Mouse (Mus musculus) urinary bladder, adult 2 months (tissue): ENCODE measurements around the gene Prkab2. TPM values are rescaled to one million over a fixed set of nuclear protein-coding genes. Genes with fewer than 3 reads are reported as not detected.
A peak's percentile ranks its signal among the peaks of the same experiment; 100 is the strongest.

ENCODE experiments used
- DNase-seq: peaks from one replicate; pipeline ENCODE4 v3.0.0; 2022; ENCODE audit warnings: low spot score
- polyA plus RNA-seq: library from polyadenylated mRNA; depleted of rRNA; stranded (reverse); fragments of >200 nt; gene quantifications from 2 replicates; pipeline ENCODE4 v1.2.3, GENCODE M21; 2012

Prkab2 gene
- polyA plus RNA-seq, 1 experiment, result 78.0 TPM

- DNase-seq, result no peak
Observed at GRCm38 (mm10) chr3:97649469-97649868, 8.5 kb upstream of the Prkab2 start.

GRCm38 (mm10) chr3:97651604-97652003 lies 6.4 kb upstream of the Prkab2 start:
- no peak for DNase-seq

GRCm38 (mm10) chr3:97653781-97654180 lies 4.2 kb upstream of the Prkab2 start:
- no peak for DNase-seq

GRCm38 (mm10) chr3:97654901-97655300 lies 3.1 kb upstream of the Prkab2 start:
- DNase-seq, result no peak

- DNase-seq, result no peak
Observed at GRCm38 (mm10) chr3:97658426-97659193, 617 bp downstream of the Prkab2 start.

- DNase-seq, result no peak
Observed at GRCm38 (mm10) chr3:97659746-97660145, 1.8 kb downstream of the Prkab2 start.

GRCm38 (mm10) chr3:97661206-97661605 lies 3.2 kb downstream of the Prkab2 start:
- no peak for DNase-seq

- DNase-seq, result no peak
Observed at GRCm38 (mm10) chr3:97665525-97665924, 7.5 kb downstream of the Prkab2 start.

- no peak for DNase-seq
Observed at GRCm38 (mm10) chr3:97666154-97666553, 8.2 kb downstream of the Prkab2 start.

GRCm38 (mm10) chr3:97667093-97667675 lies 9.2 kb downstream of the Prkab2 start:
- no peak for DNase-seq

- DNase-seq, result no peak
Observed at GRCm38 (mm10) chr3:97674644-97675110, 16.7 kb downstream of the Prkab2 start, which contains the start of gene Gm17651. TSS of gene Gm17651 (minus strand) at chr3:97674694.

- DNase-seq, result no peak
Observed at GRCm38 (mm10) chr3:97676126-97676525, 18.1 kb downstream of the Prkab2 start.

GRCm38 (mm10) chr3:97678416-97678815 lies 20.4 kb downstream of the Prkab2 start:
- DNase-seq, result no peak

- DNase-seq, result peak; percentile 65
Observed at GRCm38 (mm10) chr3:97680631-97681320, 22.8 kb downstream of the Prkab2 start.

- no peak for DNase-seq
Observed at GRCm38 (mm10) chr3:97681321-97682158, 23.5 kb downstream of the Prkab2 start.

GRCm38 (mm10) chr3:97682159-97682502 lies 24.1 kb downstream of the Prkab2 start:
- DNase-seq, result no peak

- DNase-seq, result no peak
Observed at GRCm38 (mm10) chr3:97682576-97682975, 24.6 kb downstream of the Prkab2 start.

GRCm38 (mm10) chr3:97683560-97684195 lies 25.7 kb downstream of the Prkab2 start:
- DNase-seq, result no peak

GRCm38 (mm10) chr3:97686372-97687117 lies 28.6 kb downstream of the Prkab2 start:
- DNase-seq, result no peak

- no peak for DNase-seq
Observed at GRCm38 (mm10) chr3:97689289-97689688, 31.3 kb downstream of the Prkab2 start.

GRCm38 (mm10) chr3:97690590-97690989 lies 32.6 kb downstream of the Prkab2 start:
- DNase-seq, result no peak
